Mouse (Mus musculus): ENCODE data around the gene Irf7.

DNA sequence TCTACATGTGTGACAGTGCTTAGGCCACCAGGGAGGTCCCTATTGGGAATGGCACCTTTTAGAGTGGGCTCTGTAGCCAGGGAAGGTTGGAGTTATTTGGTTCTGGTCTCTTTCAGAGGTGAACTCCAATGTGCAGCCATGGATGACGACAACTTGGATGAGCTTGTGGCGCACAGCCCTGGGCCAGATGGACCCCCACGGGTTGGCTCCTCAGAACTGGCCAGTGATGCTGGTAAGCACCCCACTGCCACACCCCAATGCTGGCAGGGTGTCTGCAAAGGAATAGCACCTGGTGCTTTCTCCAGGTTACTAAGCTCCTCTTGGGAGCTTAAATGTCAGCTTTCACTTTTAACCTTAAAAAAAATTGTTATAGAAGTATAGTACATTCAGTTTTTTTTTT lies 35.2 kb downstream of the Irf7 start:
- TF ChIP-seq POLR2A (IDR thresholded peaks at IDR 0.05; ENCODE audit: control insufficient read depth, low read depth, low read length), result no peak
- TF ChIP-seq CTCF (IDR thresholded peaks at IDR 0.05; ENCODE audit: control insufficient read depth, insufficient read depth, insufficient replicate concordance, low read depth, low read length), result no peak
